ENCODE assay signal across 14 mouse cellular contexts in genomic region chr11:113334444-113334881, GRCm38 (mm10).
DNase-seq lines count a peak whose midpoint lies in the region; ATAC-seq and TF ChIP-seq lines count a peak whose summit lies in the region.
"Had no signal": no experiment of that assay in that cellular context is flagged by ENCODE, and none has a peak within 500 bp of the region (broad histone marks: within the 10 kb centered on the region; RNA-seq: fewer than 3 reads in every experiment).

No protein-coding gene starts in this region.

- DNase-seq in gastrocnemius, postnatal 14 days, result peak; percentile 16
- DNase-seq in gastrocnemius, adult 8-10 months (ENCODE audit: low spot score in 2 of 2), result no peak
- DNase-seq in liver, adult 2 months (ENCODE audit: extremely low read depth, low read depth, low spot score), result peak; percentile 1
- DNase-seq in liver, result no peak
- no peak for DNase-seq in left cerebral cortex, adult 8-10 months (ENCODE audit: low spot score in 2 of 2)
- no peak for DNase-seq in cerebellum, postnatal 25 days
- DNase-seq: kidney, postnatal 25 days; right cerebral cortex, postnatal 4 days had no signal

- no peaks in the 10 kb centered on the region for H3K36me3 ChIP-seq in liver, adult 2 months (ENCODE audit: control insufficient read depth, insufficient read depth, low read length)
- H3K36me3 ChIP-seq: heart, embryonic 13.5 days; limb, embryonic 12.5 days; midbrain, embryonic 12.5 days had no signal

- H3K79me2 ChIP-seq in liver, adult 2 months (ENCODE audit: control insufficient read depth, insufficient read depth, low read length), result no peaks in the 10 kb centered on the region

- H3K27me3 ChIP-seq in liver, adult 2 months (ENCODE audit: control insufficient read depth, insufficient read depth, low read length), result no peaks in the 10 kb centered on the region
- H3K27me3 ChIP-seq: CH12.LX; heart, embryonic 13.5 days; limb, embryonic 12.5 days had no signal

- no peak for TF ChIP-seq CTCF in liver, adult 2 months (IDR thresholded peaks at IDR 0.05; ENCODE audit: low read depth, low read length)

- no peak overlapping the region for H3K4me3 ChIP-seq in liver, adult 2 months (ENCODE audit: insufficient read depth, low read depth, low read length)
- H3K4me3 ChIP-seq: heart, embryonic 13.5 days; limb, embryonic 12.5 days; midbrain, embryonic 12.5 days had no signal

- no peak for TF ChIP-seq POLR2A in liver, adult 2 months (IDR thresholded peaks at IDR 0.05; ENCODE audit: extremely low read depth, insufficient read depth, low read length)

- H3K4me1 ChIP-seq in liver, adult 2 months (ENCODE audit: control insufficient read depth, insufficient read depth, low read length), result no peaks in the 10 kb centered on the region

- H3K9ac ChIP-seq in liver, adult 2 months (ENCODE audit: low read depth, low read length), result no peak overlapping the region
- H3K9ac ChIP-seq: heart, embryonic 13.5 days; limb, embryonic 12.5 days; midbrain, embryonic 12.5 days had no signal

- intact Hi-C loops in gastrocnemius, postnatal 14 days (cut with DNase I; ENCODE audit: low total_unique reads), result no loop called here

- no peak overlapping the region for H3K27ac ChIP-seq in liver, adult 2 months (replicated peaks; ENCODE audit: insufficient read depth, low read depth, low read length)
- H3K27ac ChIP-seq: heart, embryonic 13.5 days; limb, embryonic 12.5 days; midbrain, embryonic 12.5 days had no signal

- 80% methylated on average over 5 of the region's 5 CpGs for WGBS in liver, adult 2 months

- ATAC-seq in granulocyte monocyte progenitor cell, adult 5-6 weeks (replicated peaks; ENCODE audit: poor library complexity, severe bottlenecking), result peak; percentile 93
- peak; percentile 28; the same call in 1 of the 2 replicates for ATAC-seq in monocyte, adult 5-6 weeks (replicated peaks; ENCODE audit: insufficient number of reproducible peaks, low FRiP score, low TSS enrichment, poor library complexity, severe bottlenecking)

Comparison
In these comparisons a context has a peak if more than half of its experiments do, and no peak if none do; other contexts are left out.
1. DNase-seq: peak in gastrocnemius, postnatal 14 days (single experiment) and liver, adult 2 months (single experiment); none in gastrocnemius, adult 8-10 months (0 of 2), liver (single experiment), left cerebral cortex, adult 8-10 months (0 of 2) and cerebellum, postnatal 25 days (0 of 2).